Mouse (Mus musculus) hindbrain, embryonic 10.5 days (tissue): ENCODE measurements around the gene Tmem119. TPM values are rescaled to one million over a fixed set of nuclear protein-coding genes. Genes with fewer than 3 reads are reported as not detected.
"Not testable (repeated sequence)": the region's sequence is repeated elsewhere in the genome, so short reads cannot be mapped to it uniquely, and the experiment has no call there.

Source experiments
- DNase-seq: peaks from one replicate; pipeline ENCODE4 v3.0.0-alpha.2; 2017; ENCODE audit warnings: low spot score
- H3K27ac ChIP-seq: fragments of 300-500 bp; sonication (generic); 2 replicates; pipeline ENCODE4 v1.5.1; 2016; ENCODE audit warnings: mild to moderate bottlenecking, moderate library complexity
- H3K27me3 ChIP-seq: fragments of 300-500 bp; sonication (generic); 2 replicates; pipeline ENCODE4 v1.6.1; 2016; ENCODE audit warnings: mild to moderate bottlenecking; ENCODE audit not compliant: poor library complexity, insufficient read depth, severe bottlenecking
- H3K36me3 ChIP-seq: fragments of 300-500 bp; sonication (generic); 2 replicates; pipeline ENCODE4 v1.6.1; 2016; ENCODE audit warnings: mild to moderate bottlenecking, moderate library complexity
- H3K4me1 ChIP-seq: fragments of 300-500 bp; sonication (generic); replicated peaks from 2 replicates; pipeline ENCODE4 v1.6.1; 2016; ENCODE audit warnings: mild to moderate bottlenecking
- H3K4me3 ChIP-seq: fragments of 300-500 bp; sonication (generic); 2 replicates; pipeline ENCODE4 v1.5.1; 2016; ENCODE audit warnings: mild to moderate bottlenecking, moderate library complexity
- H3K9me3 ChIP-seq: fragments of 300-500 bp; sonication (generic); 2 replicates; pipeline ENCODE4 v1.6.1; 2016; ENCODE audit warnings: mild to moderate bottlenecking, moderate library complexity
- WGBS: fragments of 180-500 bp; shearing (Covaris S2); methylation state at CpG from one replicate; pipeline ENCODE4 v1.1.7; 2016; 5-methylcytosine and 5-hydroxymethylcytosine counted together
- polyA plus RNA-seq: library from polyadenylated mRNA; unstranded; fragments of >200 nt; fragmentation: Nextera tagmentation; extraction: Ambion mirVana; gene quantifications from 2 replicates; pipeline ENCODE4 v1.2.1, GENCODE M21; 2016

The Tmem119 gene
- polyA plus RNA-seq, 1 experiment from 2014 or later: 46.0 TPM

- Histone ChIP-seq H3K4me1 (peaks cover 14% of the 10 kb centered on the region), H3K9me3 (peaks cover 5% of the 10 kb centered on the region; the same call in 1 of the 2 replicates), H3K4me3 (no peak overlapping the region), H3K36me3 (peaks cover 27% of the 10 kb centered on the region), H3K27ac (no peak overlapping the region), H3K27me3 (peaks cover 13% of the 10 kb centered on the region; the same call in 1 of the 2 replicates)
- 84% methylated on average over 7 of the region's 7 CpGs for WGBS
- DNase-seq: no peak
Measured at GRCm38 (mm10) chr5:113781254-113781653, 19.1 kb downstream of the Tmem119 start.

GRCm38 (mm10) chr5:113780763-113781162, 19.6 kb downstream of the Tmem119 start:
- DNase-seq: no peak
- peaks cover 32% of the 10 kb centered on the region for H3K36me3 ChIP-seq
- peaks cover 14% of the 10 kb centered on the region for H3K4me1 ChIP-seq
- H3K27me3 ChIP-seq: peaks cover 13% of the 10 kb centered on the region; the same call in 1 of the 2 replicates
- 87% methylated on average over 5 of the region's 5 CpGs for WGBS
- H3K9me3 ChIP-seq: peaks cover 5% of the 10 kb centered on the region; the same call in 1 of the 2 replicates
- H3K27ac ChIP-seq: no peak overlapping the region
- no peak overlapping the region for H3K4me3 ChIP-seq

GRCm38 (mm10) chr5:113780082-113780752, 20.1 kb downstream of the Tmem119 start:
- no peak overlapping the region for H3K27ac ChIP-seq

DNA sequence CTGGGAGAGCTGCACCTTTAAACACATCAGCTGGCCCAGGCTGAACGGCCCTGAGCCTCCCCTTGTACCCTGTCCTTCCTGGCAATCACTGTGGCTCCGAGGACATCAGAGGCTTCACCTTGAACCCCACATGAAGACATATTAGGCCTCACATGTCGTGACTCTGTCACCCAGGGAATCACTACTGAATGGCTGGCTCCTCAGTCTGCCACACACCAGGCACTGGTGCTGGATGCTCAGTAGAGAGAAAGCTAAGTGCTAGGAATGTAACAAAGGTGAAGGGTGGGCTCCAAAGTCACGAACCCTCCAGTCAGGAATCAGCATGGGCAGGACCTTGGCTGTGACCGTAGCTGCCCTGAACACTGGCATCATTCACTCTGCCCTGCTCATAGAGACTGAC, 20.7 kb downstream of the Tmem119 start:
- no peak for DNase-seq
- Histone ChIP-seq H3K4me3 (no peak overlapping the region), H3K27me3 (peaks cover 13% of the 10 kb centered on the region; the same call in 1 of the 2 replicates), H3K9me3 (peaks cover 5% of the 10 kb centered on the region; the same call in 1 of the 2 replicates), H3K27ac (no peak overlapping the region), H3K4me1 (peaks cover 14% of the 10 kb centered on the region), H3K36me3 (peaks cover 44% of the 10 kb centered on the region)
- 78% methylated on average over 5 of the region's 5 CpGs for WGBS

More at GRCm38 (mm10) chr5:113780082-113780752, 20.1 kb downstream of the Tmem119 start:
- Histone ChIP-seq H3K27me3 (peaks cover 13% of the 10 kb centered on the region; the same call in 1 of the 2 replicates), H3K36me3 (peaks cover 37% of the 10 kb centered on the region), H3K4me1 (peaks cover 14% of the 10 kb centered on the region), H3K4me3 (no peak overlapping the region), H3K9me3 (peaks cover 5% of the 10 kb centered on the region; the same call in 1 of the 2 replicates)
- DNase-seq: no peak
- WGBS: 97% methylated on average over 3 of the region's 3 CpGs

DNA sequence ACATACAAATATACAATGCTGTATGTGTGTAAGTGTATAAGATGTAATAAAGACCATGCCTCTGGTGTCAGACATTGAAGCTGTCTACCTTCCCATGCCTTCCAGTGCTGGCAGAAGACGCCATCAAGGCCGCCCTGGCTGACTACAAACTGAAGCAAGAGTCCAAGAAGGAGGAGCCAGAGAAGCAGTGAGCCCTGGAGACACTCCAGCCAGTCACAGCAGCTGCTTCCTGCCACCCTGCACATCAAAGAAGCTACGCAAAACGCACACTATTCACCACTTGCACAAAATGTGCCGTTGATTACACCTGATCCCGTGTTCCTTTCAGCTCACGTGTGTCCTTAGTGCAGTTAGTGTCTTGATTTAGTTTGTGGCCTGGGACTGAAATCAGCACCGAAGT, 22.6 kb downstream of the Tmem119 start:
- not testable (repeated sequence) for H3K4me3 ChIP-seq, H3K9me3 ChIP-seq, DNase-seq, H3K27ac ChIP-seq, H3K27me3 ChIP-seq
- Histone ChIP-seq H3K36me3 (peaks cover 50% of the 10 kb centered on the region), H3K4me1 (peaks cover 13% of the 10 kb centered on the region)
- WGBS: 91% methylated on average over 8 of the region's 8 CpGs

- no peak overlapping the region for H3K4me3 ChIP-seq
- H3K27me3 ChIP-seq: no peaks in the 10 kb centered on the region
- H3K9me3 ChIP-seq: peaks cover 5% of the 10 kb centered on the region; the same call in 1 of the 2 replicates
- no peak for DNase-seq
- 92% methylated on average over 8 of the region's 8 CpGs for WGBS
- H3K4me1 ChIP-seq: peaks cover 11% of the 10 kb centered on the region
- peaks cover 50% of the 10 kb centered on the region for H3K36me3 ChIP-seq
- H3K27ac ChIP-seq: no peak overlapping the region
Measured at GRCm38 (mm10) chr5:113776896-113777226, 23.5 kb downstream of the Tmem119 start.

GRCm38 (mm10) chr5:113776128-113776895, 24.0 kb downstream of the Tmem119 start:
- peaks cover 13% of the 10 kb centered on the region for H3K4me1 ChIP-seq
- 92% methylated on average over 15 of the region's 15 CpGs for WGBS
- DNase-seq: no peak
- no peak overlapping the region for H3K27ac ChIP-seq
- peaks cover 5% of the 10 kb centered on the region; the same call in 1 of the 2 replicates for H3K9me3 ChIP-seq
- H3K36me3 ChIP-seq: peaks cover 50% of the 10 kb centered on the region
- no peaks in the 10 kb centered on the region for H3K27me3 ChIP-seq
- H3K4me3 ChIP-seq: no peak overlapping the region

GRCm38 (mm10) chr5:113775585-113775984, 24.7 kb downstream of the Tmem119 start:
- no peaks in the 10 kb centered on the region for H3K27me3 ChIP-seq
- no peak overlapping the region for H3K4me3 ChIP-seq
- H3K27ac ChIP-seq: no peak overlapping the region
- no peak for DNase-seq
- H3K4me1 ChIP-seq: peaks cover 15% of the 10 kb centered on the region
- H3K9me3 ChIP-seq: peaks cover 5% of the 10 kb centered on the region; the same call in 1 of the 2 replicates
- H3K36me3 ChIP-seq: peaks cover 50% of the 10 kb centered on the region
- 94% methylated on average over 10 of the region's 10 CpGs for WGBS

DNA sequence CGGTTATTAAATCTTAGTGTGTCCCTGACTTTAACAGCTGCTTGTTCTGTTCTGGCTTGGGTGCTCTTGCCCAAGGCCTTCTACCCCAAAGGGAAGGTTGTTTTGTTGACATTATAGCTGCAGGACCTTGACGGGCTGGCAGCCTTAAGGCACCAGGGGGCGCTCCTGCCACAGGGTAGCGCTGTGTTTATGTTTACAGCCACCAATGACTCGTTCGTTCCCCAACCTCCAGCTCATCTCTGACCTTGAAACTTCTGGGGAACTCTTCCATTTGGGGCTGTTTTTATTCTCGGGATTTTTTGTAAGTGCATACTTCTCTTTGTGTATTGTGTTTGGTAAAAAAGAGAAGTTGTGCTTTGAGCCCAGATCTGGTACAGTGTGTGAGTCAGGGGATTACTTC, 26.7 kb downstream of the Tmem119 start:
- Histone ChIP-seq H3K9me3 (no peaks in the 10 kb centered on the region), H3K27ac (no peak overlapping the region), H3K4me1 (peaks cover 29% of the 10 kb centered on the region), H3K27me3 (no peaks in the 10 kb centered on the region), H3K36me3 (peaks cover 58% of the 10 kb centered on the region), H3K4me3 (peak overlapping the region; percentile 87)
- WGBS: 2% methylated on average over 7 of the region's 7 CpGs
- peak; percentile 86 for DNase-seq

DNA sequence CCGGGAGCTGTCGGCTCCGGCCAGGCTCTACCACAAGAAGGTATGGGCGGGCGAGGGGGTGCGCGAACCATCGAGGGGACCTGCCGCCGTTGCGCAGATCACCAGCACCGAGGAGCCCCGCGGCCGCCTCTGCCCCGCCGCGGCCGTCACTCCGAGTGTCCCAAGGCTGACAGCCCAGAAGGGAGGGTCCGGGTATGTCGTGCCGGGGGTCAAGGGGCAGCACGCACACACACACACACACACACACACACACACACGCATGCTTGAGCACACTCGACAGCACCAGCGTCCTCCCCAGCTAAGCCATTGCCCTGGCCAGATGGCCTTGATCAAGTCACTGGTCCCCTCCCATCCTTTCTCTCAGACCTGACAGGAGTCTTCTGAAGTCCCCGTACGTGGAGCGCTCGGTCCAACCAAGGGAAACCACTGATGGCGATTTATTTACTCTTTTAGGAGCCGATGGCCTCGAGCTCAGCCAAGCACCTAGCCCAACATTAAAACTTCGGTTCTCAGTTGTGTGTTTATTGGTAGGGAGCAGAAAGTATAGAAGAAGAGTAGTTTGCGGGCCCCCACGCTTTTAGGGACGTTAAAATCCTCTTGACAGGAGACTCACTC, 27.3 kb downstream of the Tmem119 start:
- 3% methylated on average over 31 of the region's 38 CpGs for WGBS
- peak overlapping the region; percentile 99 for H3K27ac ChIP-seq
- peaks cover 58% of the 10 kb centered on the region for H3K36me3 ChIP-seq

DNA sequence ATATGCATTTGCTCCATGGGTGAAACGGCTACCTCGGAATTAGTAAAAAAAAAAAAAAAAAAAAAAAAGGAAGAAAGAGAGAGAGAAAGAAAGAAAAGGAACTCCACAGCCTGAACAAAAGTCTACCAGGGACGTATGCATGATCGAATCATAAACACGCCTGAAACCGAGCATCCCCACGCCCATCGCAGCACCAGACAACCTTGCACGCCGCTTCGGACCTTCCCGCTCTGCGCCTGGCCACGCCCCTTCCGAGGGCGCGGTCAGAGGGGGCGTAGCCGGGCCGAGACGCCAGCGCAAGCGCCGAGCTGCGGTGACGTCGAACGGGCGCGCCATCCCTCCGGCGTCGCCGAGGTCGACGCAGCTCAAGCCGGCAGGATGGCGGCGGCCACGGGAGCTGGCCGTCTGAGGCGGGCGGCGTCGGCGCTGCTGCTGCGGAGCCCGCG, 27.8 kb downstream of the Tmem119 start, which contains the start of the genes Sart3 and Iscu:
Sart3 (minus strand) TSS at position 61 of the 446 bp plus-strand sequence.
Iscu (plus strand) TSS at position 299 of the 446 bp plus-strand sequence.
- Histone ChIP-seq H3K4me1 (peaks cover 29% of the 10 kb centered on the region), H3K36me3 (peaks cover 59% of the 10 kb centered on the region), H3K27ac (peak within 1 kb of the TSS; percentile 99), H3K9me3 (no peaks in the 10 kb centered on the region), H3K4me3 (peak within 1 kb of the TSS; percentile 87), H3K27me3 (no peaks in the 10 kb centered on the region)
- under 1% methylated on average over 49 of the region's 49 CpGs for WGBS
- peak; percentile 93 for DNase-seq

More for the DNA sequence above, 27.3 kb downstream of the Tmem119 start:
- H3K9me3 ChIP-seq: no peaks in the 10 kb centered on the region
- H3K27me3 ChIP-seq: no peaks in the 10 kb centered on the region
- H3K4me3 ChIP-seq: peak overlapping the region; percentile 87
- peaks cover 29% of the 10 kb centered on the region for H3K4me1 ChIP-seq
- DNase-seq: no peak
